Mouse (Mus musculus) kidney, adult 8-10 months (tissue): ENCODE results near the gene Slc9a1.

ENCODE experiments used
- DNase-seq, 2 experiments: peaks; one replicate each; pipeline ENCODE4 v3.0.0; 2022

The Slc9a1 gene

GRCm38 (mm10) chr4:133369553-133370297, at the start of gene Slc9a1:
Gene Slc9a1, plus strand, starts transcription at chr4:133369706.
- DNase-seq, result peak; percentile 93 to 96

DNA sequence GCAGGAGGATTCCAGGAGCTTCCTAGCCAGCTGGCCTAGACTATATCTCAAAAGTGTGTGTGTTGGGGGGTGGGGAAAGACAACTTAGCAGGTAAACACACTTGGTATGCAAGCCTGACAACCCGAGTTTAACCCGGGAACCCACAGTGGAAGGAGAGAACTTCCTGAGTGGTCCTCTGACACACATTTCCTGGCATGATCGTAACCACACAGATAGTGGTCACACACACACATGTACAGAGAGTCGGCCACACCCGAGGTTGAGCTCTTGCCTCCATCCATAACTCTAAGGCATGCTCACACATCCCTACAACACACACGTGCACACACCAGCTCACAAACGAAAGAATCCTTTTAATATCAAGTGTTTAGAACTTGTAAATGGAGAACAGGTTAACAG, 41.4 kb upstream of the Slc9a1 start:
- DNase-seq, result no peak

GRCm38 (mm10) chr4:133330296-133330695, 39.2 kb upstream of the Slc9a1 start:
- peak in 1 of 2 experiments; percentile 20 for DNase-seq

- peak; percentile 85 to 90 for DNase-seq
These were observed 36.2 kb upstream of the Slc9a1 start for GRCm38 (mm10) chr4:133333306-133333705.

DNA sequence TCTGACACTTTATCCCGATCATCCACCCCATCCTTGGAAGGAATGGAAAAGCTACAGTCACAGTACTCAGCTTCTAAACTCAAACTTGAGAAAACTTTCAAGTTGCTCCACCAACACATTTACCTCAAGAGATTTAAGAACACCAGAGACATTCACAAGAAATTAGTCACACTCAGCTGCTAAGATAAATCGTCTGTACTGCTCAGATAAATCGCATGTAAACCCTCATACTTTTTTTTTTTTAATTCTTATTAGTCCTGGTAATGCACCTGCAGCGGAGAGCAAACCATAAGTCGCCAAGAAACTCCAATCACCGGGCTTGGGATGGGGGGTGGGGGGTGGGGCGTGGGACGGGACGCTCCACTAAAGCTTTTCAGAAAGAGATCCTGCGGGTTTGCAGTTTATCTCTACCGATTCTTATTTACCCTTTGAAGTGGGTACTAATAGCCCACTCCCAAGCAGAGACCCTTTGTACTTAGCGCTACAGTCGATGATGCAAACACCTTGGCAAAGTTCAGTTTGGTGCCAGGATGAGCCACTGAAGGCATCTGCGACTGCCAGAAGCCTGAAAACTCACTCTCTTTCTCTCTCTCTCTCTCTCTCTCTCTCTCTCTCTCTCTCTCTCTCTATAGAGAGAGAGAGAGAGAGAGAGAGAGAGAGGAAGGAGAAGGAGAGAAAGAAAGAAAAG, 31.5 kb upstream of the Slc9a1 start:
- no peak for DNase-seq

DNA sequence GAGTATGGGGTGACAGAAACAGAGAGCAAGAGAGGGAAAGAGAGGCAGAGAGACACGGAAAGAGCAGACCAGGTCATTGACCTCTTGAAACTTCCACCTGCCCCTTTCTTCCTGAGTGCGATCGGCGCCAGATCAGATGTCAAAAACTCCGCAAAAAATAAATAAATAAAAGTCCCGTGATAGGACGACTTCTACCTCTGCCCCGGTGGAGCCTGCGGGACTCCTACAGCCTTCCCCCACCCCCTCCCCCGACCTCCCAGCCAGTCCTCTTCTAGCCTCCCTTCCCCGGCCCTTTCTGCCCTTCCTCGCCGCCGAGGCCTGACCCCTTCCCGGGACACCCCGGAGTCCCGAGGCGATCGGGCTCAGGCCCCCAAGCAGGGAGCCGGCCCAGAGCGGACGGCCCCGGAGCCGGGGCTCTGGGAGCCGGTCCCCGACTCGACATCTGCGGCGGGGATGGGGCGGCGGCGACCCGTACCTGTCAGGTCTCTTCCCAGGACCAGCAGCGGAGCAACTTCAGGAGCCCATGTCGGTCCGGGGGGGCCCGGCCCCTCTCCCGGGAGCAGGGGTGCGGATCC, 30.9 kb upstream of the Slc9a1 start:
- DNase-seq, result peak in 1 of 2 experiments; percentile 16

GRCm38 (mm10) chr4:133339148-133339749, 30.3 kb upstream of the Slc9a1 start:
- DNase-seq, result peak; percentile 97

DNA sequence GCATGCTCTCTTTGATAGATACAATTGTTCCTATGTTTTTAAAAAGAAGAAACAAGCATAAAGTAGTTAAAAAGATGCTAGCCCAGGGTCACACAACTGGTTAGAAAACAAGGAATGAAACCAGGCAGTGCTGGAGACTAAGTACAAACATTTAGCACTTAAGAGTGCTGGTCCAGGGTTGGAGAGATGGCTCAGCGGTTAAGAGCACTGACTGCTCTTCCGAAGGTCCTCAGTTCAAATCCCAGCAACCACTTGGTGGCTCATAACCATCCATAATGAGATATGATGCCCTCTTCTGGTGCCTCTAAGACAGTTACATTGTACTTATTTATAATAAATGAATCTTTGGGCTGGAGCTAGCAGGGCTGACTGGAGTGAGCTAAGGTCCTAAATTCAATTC, 29.3 kb upstream of the Slc9a1 start:
- DNase-seq, result no peak

DNA sequence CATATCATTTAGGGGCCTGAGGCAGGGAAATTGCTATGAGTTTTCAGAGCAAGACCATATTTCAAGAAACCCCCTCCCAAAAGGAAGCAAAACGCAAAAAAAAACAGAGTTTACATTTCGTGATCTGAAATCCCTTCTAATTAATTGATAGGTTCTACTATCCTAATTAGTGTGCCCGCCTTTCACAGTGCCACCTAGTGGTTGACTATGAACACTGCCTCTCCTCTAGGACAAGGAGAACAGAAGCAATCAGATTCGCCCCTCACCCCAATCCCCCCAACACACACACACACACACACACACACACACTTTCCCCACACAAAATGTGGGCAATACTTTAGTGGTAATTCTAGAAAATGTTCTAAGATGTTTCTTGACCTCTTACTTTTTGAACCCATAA, 25.4 kb upstream of the Slc9a1 start:
- peak; percentile 18 to 41 for DNase-seq

- DNase-seq, result peak in 1 of 2 experiments; percentile 29
These were observed 23.8 kb upstream of the Slc9a1 start for GRCm38 (mm10) chr4:133345702-133346101.

- no peak for DNase-seq
These were observed 22.9 kb upstream of the Slc9a1 start for GRCm38 (mm10) chr4:133346577-133346976.

GRCm38 (mm10) chr4:133347624-133348023, 21.9 kb upstream of the Slc9a1 start:
- DNase-seq, result no peak

- DNase-seq, result no peak
These were observed 21.3 kb upstream of the Slc9a1 start for GRCm38 (mm10) chr4:133348051-133348775.

DNA sequence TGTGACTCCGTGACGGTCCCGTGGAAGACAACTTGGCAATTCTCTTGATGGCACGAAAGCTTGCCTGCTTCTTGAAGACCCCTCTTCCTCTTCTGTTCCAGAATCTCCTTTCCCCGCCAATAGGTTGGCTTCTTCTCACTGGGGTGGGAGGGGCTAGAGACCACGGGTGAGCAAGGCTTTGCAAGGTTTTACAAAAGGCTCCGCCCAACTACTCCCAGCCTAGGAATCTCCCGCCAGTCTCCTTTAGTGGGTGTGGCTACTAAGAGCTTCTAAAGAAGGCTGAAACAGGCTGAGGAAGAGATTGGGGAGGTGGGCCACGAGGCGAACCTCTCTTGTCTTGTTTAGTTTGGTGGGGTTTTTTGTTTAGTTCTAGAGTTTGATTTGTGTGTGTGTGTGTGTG, 16.7 kb upstream of the Slc9a1 start:
- DNase-seq, result no peak

DNA sequence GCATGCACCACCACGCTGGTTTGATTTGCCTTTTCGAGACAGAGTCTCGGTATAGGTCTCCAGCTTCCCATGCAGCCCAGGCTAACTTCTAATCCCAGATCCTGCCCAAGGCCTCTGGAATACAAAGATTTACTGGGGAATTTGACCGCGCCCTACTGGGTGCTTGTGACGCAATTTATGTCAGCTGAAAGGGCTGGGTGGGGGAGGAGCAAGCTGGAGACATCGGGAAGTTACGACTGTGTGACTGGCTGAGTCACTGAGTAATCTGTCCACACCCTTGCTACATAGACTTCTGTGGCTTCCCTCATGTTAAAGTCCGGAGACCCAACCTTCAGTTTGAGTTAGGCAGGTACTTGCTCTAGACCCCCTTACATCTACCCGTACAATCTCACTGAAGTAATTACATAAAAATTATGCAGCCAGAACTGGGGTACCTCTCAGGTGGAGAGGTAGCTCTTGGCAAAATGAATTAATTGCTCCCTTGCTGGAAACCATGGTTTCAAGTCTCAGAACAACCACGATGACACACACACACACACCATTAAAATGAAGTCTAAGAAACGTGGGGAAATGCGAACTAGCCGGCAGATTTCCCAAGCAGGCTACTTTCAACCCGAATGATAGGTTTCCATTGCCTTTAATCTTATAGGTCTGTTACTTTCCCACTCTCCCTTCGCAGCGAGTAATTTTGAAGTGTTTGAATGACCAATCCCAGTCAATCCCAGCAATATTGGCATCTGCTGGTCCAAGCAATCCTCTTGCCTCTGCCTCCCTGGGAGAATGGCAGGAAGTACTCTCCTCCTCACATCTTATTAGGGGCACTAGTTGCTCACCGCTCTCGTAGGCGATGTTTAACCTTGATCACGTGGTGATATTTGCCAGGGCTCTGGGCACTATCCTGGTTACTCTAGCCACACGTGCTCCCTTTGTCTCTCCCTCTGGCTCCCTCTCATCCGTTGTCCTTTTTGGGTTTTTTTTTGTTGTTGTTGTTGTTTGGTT, 15.8 kb upstream of the Slc9a1 start, which contains the start of gene Wdtc1:
TSS of gene Wdtc1 (minus strand) at position 115 of the 999 bp plus-strand sequence.
- no peak for DNase-seq

DNA sequence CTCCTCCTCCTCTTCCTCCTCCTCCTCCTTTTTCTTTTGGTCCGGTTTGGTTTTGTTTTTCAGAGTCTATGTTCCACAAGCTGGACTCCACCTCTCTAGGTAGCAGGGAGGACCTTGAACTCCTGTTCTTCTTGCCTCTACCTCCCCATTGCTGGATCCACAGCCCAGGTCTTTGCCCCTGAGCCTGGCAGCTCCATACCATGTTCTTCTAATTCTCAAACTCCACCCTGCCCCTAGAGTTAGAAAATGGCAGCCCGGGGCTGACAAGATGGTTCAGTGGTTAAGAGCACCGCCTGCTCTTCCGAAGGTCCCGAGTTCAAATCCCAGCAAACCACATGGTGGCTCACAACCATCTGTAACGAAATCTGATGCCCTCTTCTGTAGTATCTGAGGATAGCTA, 14.9 kb upstream of the Slc9a1 start:
- DNase-seq, result no peak

DNA sequence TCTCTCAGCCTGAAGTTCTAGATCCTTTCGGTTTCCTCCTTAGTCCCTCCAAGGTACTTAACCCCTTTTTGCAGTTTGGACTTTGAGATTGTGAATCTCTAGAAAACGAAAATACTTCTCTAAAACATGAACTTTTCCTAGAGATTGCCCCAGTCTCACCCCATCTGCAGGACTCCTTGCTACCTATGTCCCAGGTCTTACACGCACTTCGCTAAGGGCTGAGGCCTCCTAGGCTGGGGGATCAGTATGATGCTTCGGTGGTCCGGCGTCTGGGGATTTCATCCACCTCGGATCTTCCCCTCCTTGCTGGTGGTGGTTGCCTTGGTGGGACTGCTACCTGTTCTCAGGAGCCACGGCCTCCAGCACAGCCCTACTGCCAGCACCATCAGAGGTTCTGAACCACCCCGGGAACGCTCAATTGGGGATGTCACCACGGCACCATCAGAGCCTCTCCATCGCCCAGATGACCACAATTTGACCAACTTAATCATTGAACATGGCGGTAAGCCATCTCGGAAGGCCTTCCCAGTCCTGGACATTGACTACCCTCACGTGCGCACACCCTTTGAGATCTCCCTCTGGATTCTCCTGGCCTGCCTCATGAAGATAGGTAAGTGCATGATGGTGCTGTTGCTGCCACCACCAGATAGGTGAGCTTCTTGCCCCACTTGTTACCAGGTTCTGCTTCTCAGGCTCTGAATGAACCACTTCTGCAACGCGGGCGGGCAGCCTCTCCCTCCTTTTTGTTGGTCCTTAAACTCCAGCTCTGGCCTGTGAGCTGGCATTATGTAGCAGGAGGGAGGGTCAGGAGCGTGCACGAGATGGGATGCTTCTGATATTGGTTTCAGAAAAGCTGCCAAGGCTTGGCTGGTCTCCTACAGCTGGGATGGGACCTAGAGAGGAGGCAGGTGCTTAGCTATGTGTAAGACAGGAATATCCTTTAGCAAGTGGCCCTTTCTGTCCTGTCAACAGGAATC, 1.1 kb downstream of the Slc9a1 start:
- DNase-seq, result no peak

DNA sequence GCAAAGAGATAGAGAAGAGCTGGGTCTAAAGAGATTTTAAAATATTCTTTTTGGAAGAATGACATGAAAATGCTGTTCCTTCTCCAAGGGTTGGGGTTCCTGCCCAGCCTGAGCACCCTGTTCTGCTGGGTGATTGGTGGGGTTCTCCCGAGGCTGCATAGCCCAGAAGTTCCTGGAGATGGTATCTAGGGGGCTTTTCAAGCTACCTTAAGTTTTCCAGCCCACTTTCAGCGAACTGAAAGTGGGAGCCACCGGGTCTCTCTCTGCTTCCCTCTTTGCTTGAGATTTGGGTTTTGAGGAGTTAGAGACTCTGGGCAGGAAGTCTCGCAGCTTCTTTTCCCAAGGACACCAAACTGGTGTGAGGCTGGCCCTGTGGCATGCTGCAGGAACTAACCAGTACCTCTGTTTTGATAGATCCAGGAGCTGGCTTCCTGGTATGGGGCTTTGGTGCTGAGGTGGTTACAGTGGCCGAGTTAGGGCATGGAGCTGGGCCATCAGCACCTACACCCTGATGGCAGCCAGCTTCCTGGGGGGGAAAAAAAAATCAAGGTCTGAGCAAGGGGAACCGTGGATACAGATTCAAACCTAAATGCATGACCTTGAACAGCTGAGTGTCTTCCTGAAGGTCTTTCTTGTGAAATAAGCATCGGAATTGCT, 2.2 kb downstream of the Slc9a1 start:
- no peak for DNase-seq

DNA sequence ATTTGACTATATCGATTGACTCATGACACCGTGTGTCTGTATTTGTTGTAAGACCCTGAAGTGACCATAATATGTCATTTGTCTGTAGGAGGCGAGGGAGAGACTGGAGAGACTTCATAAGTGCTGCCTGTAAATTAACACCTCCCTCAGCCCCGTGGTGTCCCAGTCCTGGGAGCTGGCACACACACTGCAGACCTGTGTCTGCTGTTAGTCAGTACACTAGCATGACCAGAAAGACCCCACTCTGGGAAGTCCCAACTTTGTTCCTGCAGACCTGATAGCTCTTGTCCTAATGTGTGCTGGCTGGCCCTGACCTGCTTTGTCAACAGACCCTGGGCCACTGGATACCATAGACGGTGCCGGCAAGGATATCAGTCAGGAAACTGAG, 2.8 kb downstream of the Slc9a1 start:
- no peak for DNase-seq

- DNase-seq, result no peak
These were observed 4.5 kb downstream of the Slc9a1 start for GRCm38 (mm10) chr4:133374011-133374410.
